Comparison of ENCODE assay signal across 14 mouse cellular contexts in genomic region chr4:136735856-136736255, GRCm38 (mm10).
DNase-seq lines count a peak whose midpoint lies in the region; ATAC-seq and TF ChIP-seq lines count a peak whose summit lies in the region.
"Had no signal": no experiment of that assay in that cellular context is flagged by ENCODE, and none has a peak within 500 bp of the region (broad histone marks: within the 10 kb centered on the region; RNA-seq: fewer than 3 reads in every experiment).

No protein-coding gene starts in this region.

- no peak for TF ChIP-seq CTCF in kidney, adult 2 months (conservative IDR thresholded peaks at IDR 0.05; ENCODE audit: insufficient read depth, insufficient read length, low read depth, low read length)

- H3K27me3 ChIP-seq in kidney, adult 2 months (replicated peaks; ENCODE audit: control insufficient read depth, insufficient read depth, low read length), result no peaks in the 10 kb centered on the region
- no peaks in the 10 kb centered on the region for H3K27me3 ChIP-seq in embryonic facial prominence, embryonic 10.5 days (replicated peaks; ENCODE audit: low read depth, poor library complexity, severe bottlenecking)
- H3K27me3 ChIP-seq in limb, embryonic 10.5 days (ENCODE audit: low read depth, poor library complexity, severe bottlenecking), result no peaks in the 10 kb centered on the region
- H3K27me3 ChIP-seq in intestine, embryonic 15.5 days (replicated peaks), result no peaks in the 10 kb centered on the region
- H3K27me3 ChIP-seq: midbrain, embryonic 12.5 days; neural tube, embryonic 15.5 days had no signal

- no peak for TF ChIP-seq POLR2A in kidney, adult 2 months (IDR thresholded peaks at IDR 0.05; ENCODE audit: low read depth, low read length)

- no peak overlapping the region for H3K4me2 ChIP-seq in intestine, embryonic 15.5 days (replicated peaks)
- H3K4me2 ChIP-seq: midbrain, embryonic 12.5 days; neural tube, embryonic 15.5 days had no signal

- peak; percentile 65 for DNase-seq in adrenal gland, postnatal 14 days
- DNase-seq in adrenal gland, adult 18-20 months (ENCODE audit: low spot score in 2 of 2), result no peak
- peak; percentile 52 for DNase-seq in kidney, adult 2 months
- no peak for DNase-seq in kidney, postnatal 4 days
- DNase-seq in embryonic facial prominence, embryonic 10.5 days (ENCODE audit: low spot score), result no peak
- DNase-seq in limb, embryonic 10.5 days (ENCODE audit: low spot score), result no peak
- no peak for DNase-seq in frontal cortex, postnatal 10 days (ENCODE audit: low spot score in 2 of 2)
- DNase-seq: B cell, adult 2 months; gastrocnemius, adult 2 months had no signal

- H3K9me3 ChIP-seq in embryonic facial prominence, embryonic 10.5 days, result no peaks in the 10 kb centered on the region
- H3K9me3 ChIP-seq in limb, embryonic 10.5 days (replicated peaks), result no peaks in the 10 kb centered on the region
- no peaks in the 10 kb centered on the region for H3K9me3 ChIP-seq in intestine, embryonic 15.5 days
- H3K9me3 ChIP-seq: midbrain, embryonic 12.5 days; neural tube, embryonic 15.5 days had no signal

- no peaks in the 10 kb centered on the region for H3K36me3 ChIP-seq in kidney, adult 2 months (ENCODE audit: control insufficient read depth, insufficient read depth, low read length)
- H3K36me3 ChIP-seq in embryonic facial prominence, embryonic 10.5 days (replicated peaks), result peaks cover 4% of the 10 kb centered on the region; the same call in 1 of the 2 replicates
- H3K36me3 ChIP-seq in limb, embryonic 10.5 days, result 0 out of 2 replicates have a peak, but pooled peaks cover 3% of the 10 kb centered on the region
- H3K36me3 ChIP-seq in intestine, embryonic 15.5 days, result no peaks in the 10 kb centered on the region
- H3K36me3 ChIP-seq: neural tube, embryonic 15.5 days had no signal

- peak overlapping the region; percentile 7; the same call in 1 of the 2 replicates for H3K27ac ChIP-seq in kidney, adult 2 months (ENCODE audit: insufficient read depth, low read depth, low read length)
- peak overlapping the region; percentile 32; the same call in 1 of the 2 replicates for H3K27ac ChIP-seq in embryonic facial prominence, embryonic 10.5 days (replicated peaks)
- H3K27ac ChIP-seq in limb, embryonic 10.5 days, result peak overlapping the region; percentile 20; the same call in 1 of the 2 replicates
- H3K27ac ChIP-seq in intestine, embryonic 15.5 days, result no peak overlapping the region
- H3K27ac ChIP-seq: gastrocnemius, adult 2 months; midbrain, embryonic 12.5 days; neural tube, embryonic 15.5 days had no signal

- H3K4me1 ChIP-seq in kidney, adult 2 months (ENCODE audit: control insufficient read depth, insufficient read depth, low read length), result peaks cover 5% of the 10 kb centered on the region; the same call in 1 of the 2 replicates
- H3K4me1 ChIP-seq in embryonic facial prominence, embryonic 10.5 days, result peaks cover 95% of the 10 kb centered on the region
- peaks cover 84% of the 10 kb centered on the region for H3K4me1 ChIP-seq in limb, embryonic 10.5 days
- peaks cover 52% of the 10 kb centered on the region for H3K4me1 ChIP-seq in intestine, embryonic 15.5 days (replicated peaks)

- ATAC-seq in intestine, embryonic 15.5 days, result no peak
- ATAC-seq: hindbrain, embryonic 16.5 days had no signal

- H3K9ac ChIP-seq in intestine, embryonic 15.5 days, result no peak overlapping the region
- H3K9ac ChIP-seq: midbrain, embryonic 12.5 days; neural tube, embryonic 15.5 days had no signal

- WGBS in kidney, adult 2 months, result 50% methylated on average over 4 of the region's 4 CpGs
- 62% methylated on average over 4 of the region's 4 CpGs for WGBS in embryonic facial prominence, embryonic 10.5 days
- 55% methylated on average over 4 of the region's 4 CpGs for WGBS in limb, embryonic 10.5 days
- 52% methylated on average over 4 of the region's 4 CpGs for WGBS in intestine, embryonic 15.5 days

- H3K4me3 ChIP-seq in kidney, adult 2 months (ENCODE audit: insufficient read depth, low read depth, low read length), result no peak overlapping the region
- H3K4me3 ChIP-seq in embryonic facial prominence, embryonic 10.5 days, result no peak overlapping the region
- H3K4me3 ChIP-seq in limb, embryonic 10.5 days, result no peak overlapping the region
- no peak overlapping the region for H3K4me3 ChIP-seq in intestine, embryonic 15.5 days (replicated peaks)
- H3K4me3 ChIP-seq: erythroblast, embryonic 14.5 days; gastrocnemius, adult 2 months; midbrain, embryonic 12.5 days; neural tube, embryonic 15.5 days had no signal

Comparison
In these comparisons a context has a peak if more than half of its experiments do, and no peak if none do; other contexts are left out.
1. DNase-seq: peak in adrenal gland, postnatal 14 days (single experiment) and kidney, adult 2 months (single experiment); none in adrenal gland, adult 18-20 months (0 of 2), kidney, postnatal 4 days (0 of 2), embryonic facial prominence, embryonic 10.5 days (single experiment), limb, embryonic 10.5 days (single experiment) and frontal cortex, postnatal 10 days (0 of 2).